Mouse (Mus musculus) T-helper 17 cell (primary cell): ENCODE measurements at regions not wholly inside any gene's neighbourhood (a gene's known extent, or its start where the extent isn't known, plus 50 kb on each side); places are given as distances from the start of the nearest gene placed in this dataset.

ENCODE experiments used
- in situ Hi-C, 2 experiments: fragments of 300-600 bp; cut with MboI, MseI; formaldehyde crosslinking; loops; 1 replicate in 1 of 2; 2 replicates in 1 of 2; pipeline ENCODE4 v1.15.1; 2025; ENCODE audit warnings: high pct_unique_total_duplicates in 2 of 2

DNA sequence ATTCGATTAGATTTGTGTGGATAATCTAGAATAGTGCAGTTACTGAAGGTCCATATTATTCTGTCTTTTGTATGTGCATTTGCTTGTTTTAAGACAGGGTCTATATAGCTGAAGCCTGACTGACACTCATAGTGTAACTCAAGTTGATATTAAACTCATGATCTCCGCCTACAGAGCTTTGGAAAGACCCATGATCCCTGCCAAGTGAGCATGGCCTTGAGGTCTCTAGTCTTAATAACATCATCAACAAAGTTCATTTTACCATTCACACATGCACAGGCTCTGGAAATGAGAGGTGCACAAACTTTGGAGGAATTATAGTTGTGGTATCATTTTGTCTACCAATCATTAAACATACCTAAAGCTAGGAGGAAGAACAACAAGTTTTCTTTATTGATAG lies 412.4 kb upstream of the Adamts16 start:
- in situ Hi-C loops = loop anchor here in 1 of 2 experiments (10.0 kb wide), 1 partner anchor 731 kb away; no protein-coding TSS in a partner anchor

DNA sequence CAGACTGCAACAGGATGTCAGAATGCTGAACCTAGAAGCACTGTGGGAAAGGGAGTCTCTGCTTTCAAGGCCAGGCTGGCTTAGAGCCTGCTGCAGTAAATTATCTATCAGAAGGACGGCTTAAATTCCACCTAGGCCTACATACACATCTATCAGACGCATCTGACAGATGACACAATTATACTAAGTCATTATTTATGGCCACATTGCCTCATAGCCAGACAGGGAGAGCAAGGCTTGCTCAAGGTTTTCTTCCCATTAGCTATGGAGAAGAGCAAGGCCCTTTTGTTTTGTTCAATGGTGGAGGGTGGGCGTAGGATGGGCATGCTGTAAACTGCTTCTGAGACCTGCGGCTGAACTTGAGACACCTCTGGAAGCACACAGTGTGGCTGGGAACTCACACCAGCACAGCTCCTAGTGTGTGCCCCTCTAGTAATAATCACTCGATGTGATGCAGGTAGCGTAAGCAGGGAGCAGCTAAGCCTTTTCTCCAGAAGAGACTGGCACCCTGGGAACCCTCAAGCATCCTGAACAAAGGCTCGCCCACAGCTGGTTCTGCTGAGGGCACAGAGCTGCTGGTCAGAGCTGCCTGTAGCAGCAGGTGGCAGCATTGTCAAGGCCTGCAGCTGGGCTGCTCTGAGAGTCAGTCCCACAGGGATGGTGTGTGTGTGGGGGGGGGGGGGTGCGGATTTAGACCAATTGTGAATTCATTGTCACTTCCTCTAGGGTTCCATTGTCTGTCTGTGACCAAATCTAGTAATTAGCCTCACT lies 406.8 kb upstream of the Adamts16 start:
- in situ Hi-C loops = no loop called here

DNA sequence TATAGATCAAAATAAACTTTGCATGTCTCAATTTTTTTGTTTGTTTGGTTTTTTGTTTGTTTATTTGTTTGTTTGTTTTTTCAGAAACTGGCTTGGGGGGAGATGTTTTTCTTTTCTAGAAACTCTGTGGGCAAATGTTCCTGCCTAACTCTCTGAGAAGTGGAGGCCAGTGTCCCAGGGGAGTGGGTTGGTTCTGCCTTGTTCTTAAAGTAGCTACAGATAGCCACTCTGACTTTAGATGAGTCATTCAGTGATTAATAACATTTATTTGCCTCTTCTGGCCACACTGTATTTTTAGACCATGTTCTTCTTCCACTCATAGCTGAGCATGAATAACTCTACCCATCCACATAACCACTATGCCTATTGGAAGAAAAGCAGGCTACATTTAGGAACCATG lies 405.6 kb upstream of the Adamts16 start:
- in situ Hi-C loops = no loop called here

DNA sequence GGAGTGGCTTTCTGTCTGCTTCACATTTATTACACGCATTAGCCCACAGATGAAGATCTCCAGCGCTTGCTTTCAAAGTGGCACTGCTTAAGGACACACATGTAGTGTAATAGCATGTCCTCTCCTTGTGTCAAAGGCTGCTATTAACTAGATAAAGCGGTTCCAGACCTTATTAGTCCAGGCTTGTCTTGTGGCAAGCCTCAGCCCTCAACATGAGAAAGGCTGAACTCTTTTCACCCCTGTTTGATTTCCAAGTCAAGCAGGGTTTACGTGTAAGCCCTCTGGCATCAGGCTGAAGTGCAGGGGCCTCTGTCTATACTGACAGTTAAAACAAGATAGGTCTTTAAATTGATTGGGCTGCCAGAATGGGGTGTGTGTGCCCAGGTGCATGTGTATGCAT lies 403.7 kb upstream of the Adamts16 start:
- in situ Hi-C loops = no loop called here

DNA sequence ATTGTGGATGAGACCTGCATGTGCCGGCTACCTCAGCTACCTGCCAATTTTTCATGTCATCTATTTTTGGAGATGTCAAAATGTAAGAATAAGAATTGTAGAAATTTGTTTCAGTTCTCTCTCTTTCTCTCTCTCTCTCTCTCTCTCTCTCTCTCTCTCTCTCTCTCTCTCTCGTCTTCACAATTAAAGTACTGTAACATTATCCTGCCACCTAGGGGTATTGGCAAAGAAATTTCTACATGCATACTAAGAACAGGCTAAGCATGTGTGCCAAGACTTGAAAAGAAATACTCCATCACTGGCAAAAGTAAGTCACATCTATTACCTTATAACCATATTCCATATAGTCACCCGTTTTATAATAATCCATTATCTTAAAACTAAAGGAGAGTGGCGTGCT lies 398.2 kb upstream of the Adamts16 start:
- in situ Hi-C loops = no loop called here

DNA sequence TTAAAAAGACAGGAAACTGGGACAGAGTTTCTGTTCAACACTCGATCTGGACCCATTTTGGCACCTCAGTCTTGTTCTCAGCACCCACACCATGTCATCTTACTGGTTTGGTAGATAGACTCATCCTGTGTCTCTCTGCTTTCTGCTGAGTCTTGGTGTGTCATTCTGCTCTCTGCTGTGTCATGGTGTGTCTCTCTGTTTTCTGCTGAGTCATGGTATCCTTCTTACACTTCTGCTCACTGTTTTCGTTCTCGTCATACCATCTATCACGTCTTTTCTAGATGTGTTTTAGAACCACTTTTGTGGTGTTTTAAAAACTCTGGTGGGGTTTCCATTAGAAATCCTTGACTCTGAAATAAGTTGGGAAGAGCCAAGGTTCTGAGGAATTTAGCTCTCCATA lies 393.7 kb upstream of the Adamts16 start:
- in situ Hi-C loops = no loop called here

DNA sequence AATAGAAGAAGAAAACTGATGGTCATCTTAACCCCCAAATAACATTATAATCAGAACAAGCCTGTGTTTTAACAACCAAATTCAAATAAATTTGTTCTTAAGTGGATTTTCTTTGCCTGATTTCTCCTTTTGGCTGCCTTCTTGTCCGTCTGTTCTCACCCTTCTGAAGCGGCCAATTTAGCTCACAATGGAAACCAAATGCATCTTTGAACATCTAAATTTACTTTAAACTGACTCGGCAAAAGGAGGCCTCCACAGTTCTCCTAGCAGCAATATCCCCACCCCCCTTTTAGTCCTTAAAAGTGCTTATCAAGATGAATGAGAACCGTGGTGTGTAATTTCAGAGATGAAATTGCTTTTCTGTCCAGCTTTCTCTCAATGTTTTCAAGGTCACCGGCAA lies 389.6 kb upstream of the Adamts16 start:
- in situ Hi-C loops = no loop called here

DNA sequence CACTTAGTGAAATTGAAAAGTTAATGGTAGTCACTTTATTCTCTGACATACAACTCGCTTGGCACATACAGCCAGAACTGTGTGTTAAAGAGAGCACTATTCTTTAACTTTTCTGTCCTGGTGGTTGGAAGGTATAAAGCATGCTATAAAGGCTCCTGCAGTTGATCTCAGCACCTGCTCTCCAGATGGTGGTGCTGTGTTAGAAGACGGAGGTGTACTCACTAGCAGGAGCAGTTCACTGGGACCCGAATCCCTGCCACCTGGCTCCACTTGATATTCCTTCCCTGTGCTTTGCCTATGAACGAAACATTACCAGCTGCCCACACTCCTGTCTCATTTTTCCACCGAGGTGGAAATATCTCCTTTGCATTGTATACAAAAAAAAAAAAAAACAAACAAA lies 373.2 kb upstream of the Adamts16 start:
- in situ Hi-C loops = no loop called here

DNA sequence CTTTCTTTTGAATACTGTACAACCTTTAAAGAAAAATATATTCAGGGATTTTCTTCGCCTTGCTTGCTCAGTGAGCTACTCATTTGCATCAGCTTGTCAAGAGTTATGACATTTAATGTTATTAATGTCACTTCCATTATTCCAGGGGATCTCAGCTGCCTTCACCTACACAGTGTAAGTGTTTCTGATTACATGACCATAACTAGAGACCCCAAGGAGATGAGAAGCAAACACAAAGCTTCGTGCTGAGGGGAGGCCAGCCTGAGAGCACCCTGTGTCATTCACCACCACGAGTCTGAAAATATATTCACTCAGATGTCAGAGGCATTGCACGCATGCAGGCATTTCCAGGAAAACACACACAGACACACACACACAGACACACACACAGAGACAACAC lies 369.8 kb upstream of the Adamts16 start:
- in situ Hi-C loops = no loop called here

DNA sequence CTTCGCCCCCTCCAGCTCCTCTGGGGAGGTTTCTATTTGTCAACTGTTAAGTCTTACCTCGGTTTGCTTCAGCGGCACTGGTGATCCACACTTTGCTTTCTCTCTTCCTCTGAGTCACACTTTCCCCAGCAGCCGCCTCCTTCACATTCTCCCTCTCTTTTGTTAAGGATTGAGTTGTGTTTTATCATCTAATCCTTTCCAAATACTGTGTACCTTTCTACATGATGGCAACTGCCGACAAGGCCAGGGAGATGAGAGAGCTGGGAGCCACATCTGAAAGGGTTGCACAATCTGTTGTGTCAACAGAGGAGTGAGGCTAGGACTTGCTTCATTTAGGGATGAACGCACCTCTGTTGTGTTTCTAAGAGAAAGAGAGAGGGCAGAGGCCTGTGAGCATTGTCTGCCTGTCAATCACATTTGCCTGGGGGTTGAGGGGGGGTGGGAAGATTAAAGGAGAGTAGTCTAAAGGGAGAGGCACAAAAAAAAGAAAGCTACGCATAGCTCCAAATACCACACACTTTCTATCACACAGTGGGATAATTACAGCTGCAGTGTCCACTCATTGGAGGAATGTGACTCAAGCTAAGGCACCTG lies 369.1 kb upstream of the Adamts16 start:
- in situ Hi-C loops = no loop called here

DNA sequence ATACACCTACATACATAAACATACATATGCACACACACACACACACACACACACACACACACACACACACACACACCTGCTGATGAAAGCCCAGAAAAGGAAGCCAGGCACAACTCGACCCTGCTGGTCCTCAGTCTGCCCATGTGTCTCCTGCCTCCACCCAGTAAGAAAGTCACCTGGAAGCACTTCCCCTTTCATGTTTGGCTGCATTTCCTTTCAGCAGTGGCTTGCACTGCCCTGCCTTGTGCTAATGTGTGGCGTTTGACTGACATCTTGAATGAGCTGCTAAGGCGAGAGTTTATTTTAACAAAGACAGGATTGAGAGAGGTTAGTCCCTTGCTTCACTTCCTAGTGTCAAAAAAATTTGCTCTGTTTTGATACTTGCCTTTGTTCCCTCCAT lies 364.1 kb upstream of the Adamts16 start:
- in situ Hi-C loops = no loop called here

DNA sequence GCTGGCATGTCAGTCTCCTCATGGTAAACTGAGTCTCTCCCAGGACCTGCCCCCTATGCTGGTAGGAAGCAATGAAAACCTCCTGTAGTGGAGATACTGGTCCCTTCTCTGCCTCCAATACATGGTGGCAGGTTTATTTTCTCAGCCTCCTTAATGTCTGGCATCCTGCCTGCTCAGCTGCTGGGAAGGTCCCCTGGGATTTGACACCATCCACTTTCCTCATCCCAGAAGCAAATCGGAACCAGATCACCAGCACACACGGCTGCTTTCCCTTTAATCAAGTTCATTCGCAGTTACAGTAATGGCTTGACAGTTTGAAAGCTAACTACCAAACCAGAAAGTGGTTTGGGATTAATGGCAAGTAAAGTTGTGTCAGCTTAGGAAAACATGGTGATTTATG lies 359.0 kb upstream of the Adamts16 start:
- in situ Hi-C loops = no loop called here

DNA sequence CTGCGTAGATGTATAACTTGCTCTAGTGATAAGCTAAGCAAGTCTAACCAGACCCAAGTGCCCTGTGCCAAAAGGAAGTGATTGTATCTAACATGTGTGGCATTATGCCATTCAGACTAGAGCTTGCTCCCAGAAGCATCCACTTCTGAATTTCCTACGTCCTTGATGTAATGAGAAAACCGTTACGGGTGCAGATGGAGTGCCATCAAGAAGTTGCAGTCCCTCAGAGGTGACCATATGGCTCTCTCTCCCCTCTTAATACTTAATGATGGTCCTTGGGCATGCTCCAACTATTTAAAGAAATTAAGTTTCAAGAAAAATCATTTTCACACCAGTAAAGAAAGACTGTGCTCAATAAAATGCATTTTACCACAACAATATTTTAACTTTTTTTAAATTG lies 354.1 kb upstream of the Adamts16 start:
- in situ Hi-C loops = no loop called here

DNA sequence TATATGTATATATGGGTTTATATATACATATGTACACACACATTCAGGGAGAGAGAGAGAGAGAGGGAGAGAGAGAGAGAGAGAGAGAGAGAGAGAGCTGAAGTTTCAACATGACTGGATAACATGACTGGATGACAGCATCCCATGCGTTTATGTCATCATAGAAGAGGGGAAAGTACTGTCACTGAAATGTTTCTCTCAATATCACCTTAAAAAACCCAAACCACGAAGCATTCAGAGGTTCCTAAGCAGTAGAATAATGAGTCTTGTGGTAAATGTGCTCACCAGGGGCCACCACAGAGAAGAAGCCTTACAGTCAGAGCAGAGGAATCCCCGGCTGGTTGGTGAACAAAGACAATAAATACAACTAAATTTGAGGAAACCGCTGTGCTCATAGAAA lies 342.9 kb upstream of the Adamts16 start:
- in situ Hi-C loops = no loop called here

DNA sequence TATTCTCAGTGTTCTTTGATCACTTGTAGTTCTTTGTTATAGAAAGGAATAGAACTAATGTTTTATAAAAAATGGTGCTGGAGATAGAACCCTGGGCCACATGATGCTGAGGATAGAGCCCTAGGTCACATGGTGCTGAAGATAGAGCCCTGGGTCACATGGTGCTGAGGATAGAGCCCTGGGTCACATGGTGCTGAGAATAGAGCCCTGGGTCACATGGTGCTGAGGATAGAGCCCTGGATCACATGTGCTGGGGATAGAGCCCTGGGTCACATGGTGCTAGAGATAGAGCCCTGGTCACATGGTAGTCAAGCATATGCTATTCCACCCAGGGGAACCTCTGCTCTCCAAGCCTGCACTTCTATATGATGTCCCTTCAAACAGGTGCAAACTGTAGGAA lies 337.5 kb upstream of the Adamts16 start:
- in situ Hi-C loops = no loop called here

DNA sequence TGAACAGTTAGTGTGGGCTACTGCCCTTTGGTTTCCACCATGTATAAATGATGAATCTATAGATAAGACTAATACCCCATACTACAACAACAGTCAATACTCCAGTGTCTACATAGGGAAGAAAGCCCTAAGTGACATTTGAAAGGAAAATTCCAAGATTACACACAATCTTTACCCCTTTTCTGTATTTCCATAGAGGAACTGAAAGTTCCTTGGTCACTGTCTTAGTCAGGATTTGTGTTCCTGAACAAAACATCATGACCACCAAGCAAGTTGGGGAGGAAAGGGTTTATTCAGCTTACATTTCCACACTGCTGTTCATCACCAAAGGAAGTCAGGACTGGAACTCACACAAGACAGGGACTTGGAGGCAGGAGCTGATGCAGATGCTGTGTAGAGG lies 332.7 kb upstream of the Adamts16 start:
- in situ Hi-C loops = no loop called here

DNA sequence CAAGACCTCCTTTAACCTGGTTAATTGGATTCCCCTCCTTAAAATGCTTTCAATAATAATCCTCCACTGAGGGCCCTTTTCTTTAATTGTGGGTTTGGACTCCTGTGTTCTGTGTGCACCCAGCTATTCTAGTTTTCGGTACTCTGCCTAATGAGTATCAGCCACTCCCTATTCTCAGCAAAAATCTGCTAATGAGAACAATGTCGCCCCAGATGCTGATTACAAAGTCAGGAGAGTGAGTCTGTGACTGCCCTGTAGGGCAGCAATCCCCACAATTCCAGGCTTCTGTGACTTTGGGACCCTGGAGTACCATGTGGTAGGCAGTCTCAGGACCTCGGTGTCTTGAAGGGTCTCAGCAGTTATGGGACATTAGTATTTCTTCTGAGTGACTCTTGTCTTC lies 324.6 kb upstream of the Adamts16 start:
- in situ Hi-C loops = no loop called here

DNA sequence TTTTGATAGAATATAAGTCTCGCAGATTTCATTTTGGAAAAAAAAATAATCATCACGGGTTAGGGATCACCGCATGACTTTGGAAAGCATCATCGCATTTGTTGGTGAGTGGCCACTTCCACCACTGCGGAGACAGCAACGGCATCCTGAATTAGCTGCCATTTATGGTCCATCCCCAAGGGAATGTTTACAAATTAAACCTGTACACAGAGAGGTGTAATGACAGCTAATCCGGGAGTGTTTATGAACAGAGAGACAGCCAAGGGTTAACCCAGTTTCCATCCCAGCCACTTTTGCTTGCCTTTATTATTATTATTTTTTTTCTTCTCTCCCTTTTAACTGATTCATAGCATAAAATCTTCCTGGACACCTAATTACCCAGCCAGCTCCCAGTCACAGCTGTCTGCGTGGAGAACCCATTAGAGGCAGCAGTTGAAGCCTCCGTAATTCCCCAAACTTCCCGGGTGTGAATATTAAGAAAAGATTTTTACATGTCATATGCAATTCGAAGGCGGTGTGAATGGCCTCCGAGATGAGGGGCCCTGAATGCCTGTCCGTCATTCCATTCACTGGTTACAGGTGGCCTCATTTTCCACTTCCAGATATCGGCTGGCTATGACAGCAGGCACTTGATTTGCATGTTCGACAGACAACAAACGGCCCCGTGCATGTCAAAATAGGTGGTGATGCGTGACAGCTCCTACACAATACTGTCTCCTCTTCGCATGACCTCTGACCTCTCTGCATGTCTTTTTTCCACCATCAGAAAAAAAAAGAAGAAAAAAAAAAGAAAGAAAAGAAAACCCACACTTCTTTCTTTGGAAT lies 323.7 kb upstream of the Adamts16 start:
- in situ Hi-C loops = no loop called here

DNA sequence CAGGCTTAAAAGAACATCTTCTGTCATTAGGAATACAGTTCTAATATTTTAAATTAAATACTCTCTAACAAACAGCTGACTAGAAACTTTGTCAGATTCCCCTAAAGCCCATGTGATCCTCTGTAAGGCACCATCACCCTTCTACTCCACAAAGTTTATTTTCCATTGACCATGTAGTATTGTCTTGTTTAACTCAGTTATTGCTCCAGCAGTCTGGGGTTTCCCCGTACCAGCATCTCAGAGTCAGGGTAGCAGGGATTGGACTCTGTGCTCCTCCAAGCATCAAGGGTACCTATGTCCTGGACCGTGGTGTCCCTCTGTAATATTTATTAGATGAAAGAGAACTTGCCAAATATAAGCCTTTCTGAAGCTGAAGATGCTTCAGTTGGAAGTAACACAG lies 322.4 kb upstream of the Adamts16 start:
- in situ Hi-C loops = no loop called here

DNA sequence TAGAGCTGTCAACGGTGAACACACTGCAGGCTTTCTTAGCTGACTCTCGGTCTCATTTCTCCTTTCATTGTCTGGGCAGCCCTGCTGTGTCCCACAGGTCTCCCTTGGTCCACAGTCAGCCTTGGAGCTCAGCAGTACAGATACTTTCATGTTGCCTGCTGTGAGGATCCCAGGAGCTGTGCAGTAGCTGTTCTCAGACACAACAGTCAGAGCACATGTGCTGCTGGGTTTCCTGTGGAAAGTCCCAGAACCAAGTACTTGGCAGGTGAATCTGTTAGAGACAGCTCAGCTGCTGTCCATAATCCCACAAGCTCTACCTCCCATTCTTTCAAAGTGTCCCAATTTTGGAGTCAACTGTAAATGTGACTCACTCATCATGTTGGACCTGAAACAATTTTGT lies 321.3 kb upstream of the Adamts16 start:
- in situ Hi-C loops = no loop called here

DNA sequence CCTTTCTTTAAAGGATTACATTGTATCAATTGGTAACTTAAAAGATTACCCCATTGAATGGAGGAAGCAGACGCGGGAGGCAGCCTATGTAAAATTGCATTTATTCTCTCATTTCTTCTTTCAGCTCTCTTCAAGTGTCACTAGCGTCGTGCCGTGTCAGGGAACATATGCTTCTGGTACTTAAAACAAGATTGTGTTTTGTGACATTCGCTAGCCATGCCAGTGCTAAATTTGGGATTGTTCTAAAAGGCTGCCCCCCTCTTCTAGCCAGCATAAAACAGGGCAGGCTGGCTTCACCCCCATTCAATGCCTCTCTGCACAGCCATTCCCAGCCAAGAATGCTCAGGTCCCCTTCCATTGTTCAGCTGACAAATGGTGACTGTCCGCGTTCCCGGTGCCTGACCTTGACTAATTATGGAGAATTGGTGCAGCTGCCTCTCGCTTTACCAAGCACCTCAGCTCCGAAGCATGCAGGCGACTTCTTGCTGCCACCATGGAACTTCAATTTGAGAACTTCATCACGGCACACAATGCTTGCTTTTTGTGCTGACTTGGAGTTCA lies 316.8 kb upstream of the Adamts16 start:
- in situ Hi-C loops = no loop called here

DNA sequence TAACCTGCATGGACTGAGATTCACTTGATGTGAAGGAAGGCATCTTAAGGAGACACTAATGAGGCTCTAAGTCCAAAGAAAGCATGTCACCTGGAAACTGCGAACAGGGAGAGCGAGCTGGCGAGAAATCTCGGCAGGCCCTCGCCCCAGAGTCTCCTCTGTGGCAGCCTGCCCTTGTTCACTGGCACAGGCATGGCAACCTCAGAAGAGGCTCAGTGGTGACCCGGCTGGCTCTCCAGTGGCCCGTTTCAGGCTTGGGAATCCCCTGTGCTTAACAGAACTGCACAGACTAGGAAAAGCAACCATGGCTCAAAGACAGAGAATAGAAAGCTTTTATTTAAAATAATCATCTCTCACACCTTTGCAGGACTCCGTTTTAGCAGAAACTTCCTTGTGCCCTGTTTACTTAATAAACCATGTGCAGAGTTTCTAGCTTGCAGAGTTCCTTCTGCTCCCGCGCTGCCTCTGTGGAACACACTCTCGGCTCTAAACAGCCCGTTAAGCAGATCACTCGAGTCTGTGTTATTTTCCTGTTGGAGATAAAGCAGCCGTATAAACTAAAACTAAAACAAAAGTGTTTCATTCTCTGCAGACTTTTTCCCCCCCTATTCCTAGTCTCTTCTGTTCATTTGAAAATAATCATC lies 316.2 kb upstream of the Adamts16 start:
- in situ Hi-C loops = no loop called here
